Mouse (Mus musculus) G1E (cell line): ENCODE measurements at regions not wholly inside any gene's neighbourhood (a gene's known extent, or its start where the extent isn't known, plus 50 kb on each side); places are given as distances from the start of the nearest gene placed in this dataset.

ENCODE experiments used
- ATAC-seq: 2 replicates; pipeline ENCODE4 v1.8.0; 2016; ENCODE audit warnings: mild to moderate bottlenecking; ENCODE audit not compliant: insufficient number of reproducible peaks, poor library complexity, low FRiP score, severe bottlenecking; ENCODE audit errors: extremely low read depth
- DNase-seq: peaks from one replicate; pipeline ENCODE4 v3.0.0; 2012; ENCODE audit warnings: low spot score
- H3K27me3 ChIP-seq: 2 replicates; pipeline ENCODE4 v1.6.1; 2012; ENCODE audit warnings: mild to moderate bottlenecking, low read length, inconsistent platforms; ENCODE audit not compliant: insufficient read depth
- H3K36me3 ChIP-seq: replicated peaks from 2 replicates; pipeline ENCODE3; 2012; ENCODE audit warnings: mild to moderate bottlenecking, inconsistent platforms
- H3K4me1 ChIP-seq: 2 replicates; pipeline ENCODE4 v1.6.1; 2012; ENCODE audit warnings: low read depth, low read length, inconsistent platforms, mixed read lengths; ENCODE audit not compliant: insufficient read depth
- H3K4me3 ChIP-seq: 2 replicates; pipeline ENCODE4 v1.5.1; 2012; ENCODE audit warnings: low read depth, mild to moderate bottlenecking, inconsistent platforms, low read length, moderate library complexity, mixed read lengths
- H3K9me3 ChIP-seq: replicated peaks from 2 replicates; pipeline ENCODE4 v1.6.1; 2012; ENCODE audit warnings: inconsistent platforms
- CTCF ChIP-seq: IDR thresholded peaks from 2 replicates; pipeline ENCODE4 v1.5.1; 2012; ENCODE audit warnings: low read depth, low read length, inconsistent platforms, mixed read lengths
- GATA1 ChIP-seq: IDR thresholded peaks from 2 replicates; pipeline ENCODE4 v1.6.1; 2012; ENCODE audit warnings: borderline replicate concordance, low read length, inconsistent platforms, mixed read lengths
- GATA2 ChIP-seq: IDR thresholded peaks from 2 replicates; pipeline ENCODE4 v1.6.1; 2012; ENCODE audit warnings: low read depth, low read length, inconsistent platforms, borderline replicate concordance
- POLR2AphosphoS5 ChIP-seq: IDR thresholded peaks from 2 replicates; pipeline ENCODE4 v1.6.1; 2012; ENCODE audit warnings: low read depth, low read length, inconsistent platforms; ENCODE audit not compliant: insufficient replicate concordance
- TAL1 ChIP-seq: conservative IDR thresholded peaks from 2 replicates; pipeline ENCODE4 v1.6.1; 2012; ENCODE audit warnings: low read depth, low read length, inconsistent platforms, mixed read lengths

DNA sequence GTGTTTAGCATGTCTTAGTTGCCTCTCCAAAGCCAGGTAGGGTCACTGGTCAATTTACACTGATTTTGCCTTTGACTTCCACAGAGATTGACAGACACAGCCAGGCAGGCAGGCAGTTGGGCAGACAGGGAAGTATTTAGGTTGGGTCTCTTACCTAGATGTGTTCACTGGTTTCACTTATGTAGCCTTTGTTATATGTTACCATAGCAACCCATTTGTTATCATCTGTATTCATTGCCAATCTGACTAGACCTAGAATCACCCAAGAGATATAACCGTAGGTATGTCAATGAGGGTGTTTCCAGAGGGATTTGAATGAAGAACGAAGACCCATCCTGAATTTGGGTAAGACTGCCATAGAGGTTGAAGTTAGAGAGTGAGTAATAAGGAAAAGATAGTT is 123.8 kb upstream of the Tnfaip3 start:
- no peak for ATAC-seq

DNA sequence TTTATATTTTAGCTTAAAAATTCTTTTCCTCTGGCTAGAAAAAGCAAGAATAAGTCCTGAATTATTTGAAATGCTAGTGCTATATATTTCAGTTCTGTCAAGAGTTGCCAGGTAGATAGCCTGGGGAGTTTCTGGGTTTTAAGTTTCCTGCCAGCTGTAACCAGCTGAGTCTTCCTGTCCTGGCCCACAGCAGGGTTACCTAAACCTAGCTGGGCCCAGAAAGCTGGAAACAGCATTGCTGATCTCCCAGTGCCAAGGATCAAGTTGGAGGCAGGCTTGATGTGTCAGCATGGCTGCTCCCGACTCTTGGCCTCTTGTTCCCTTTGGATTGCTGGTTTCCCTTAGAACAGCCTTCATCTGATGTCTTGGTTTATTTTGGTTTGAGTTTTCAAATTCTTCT is 122.8 kb upstream of the Tnfaip3 start:
- Histone ChIP-seq H3K36me3 (no peaks in the 10 kb centered on the region), H3K27me3 (peaks cover 14% of the 10 kb centered on the region), H3K4me1 (no peaks in the 10 kb centered on the region), H3K4me3 (no peak overlapping the region), H3K9me3 (no peaks in the 10 kb centered on the region)
- DNase-seq (no peak), ATAC-seq (no peak)
- TF ChIP-seq GATA1 (no peak), TAL1 (no peak), GATA2 (no peak)

More for the DNA sequence above, 123.8 kb upstream of the Tnfaip3 start:
- Histone ChIP-seq H3K4me1 (no peaks in the 10 kb centered on the region), H3K36me3 (no peaks in the 10 kb centered on the region), H3K9me3 (no peaks in the 10 kb centered on the region), H3K4me3 (no peak overlapping the region), H3K27me3 (peaks cover 13% of the 10 kb centered on the region)
- TF ChIP-seq TAL1 (no peak), GATA2 (no peak), CTCF (no peak), POLR2AphosphoS5 (no peak), GATA1 (no peak)
- DNase-seq = no peak

DNA sequence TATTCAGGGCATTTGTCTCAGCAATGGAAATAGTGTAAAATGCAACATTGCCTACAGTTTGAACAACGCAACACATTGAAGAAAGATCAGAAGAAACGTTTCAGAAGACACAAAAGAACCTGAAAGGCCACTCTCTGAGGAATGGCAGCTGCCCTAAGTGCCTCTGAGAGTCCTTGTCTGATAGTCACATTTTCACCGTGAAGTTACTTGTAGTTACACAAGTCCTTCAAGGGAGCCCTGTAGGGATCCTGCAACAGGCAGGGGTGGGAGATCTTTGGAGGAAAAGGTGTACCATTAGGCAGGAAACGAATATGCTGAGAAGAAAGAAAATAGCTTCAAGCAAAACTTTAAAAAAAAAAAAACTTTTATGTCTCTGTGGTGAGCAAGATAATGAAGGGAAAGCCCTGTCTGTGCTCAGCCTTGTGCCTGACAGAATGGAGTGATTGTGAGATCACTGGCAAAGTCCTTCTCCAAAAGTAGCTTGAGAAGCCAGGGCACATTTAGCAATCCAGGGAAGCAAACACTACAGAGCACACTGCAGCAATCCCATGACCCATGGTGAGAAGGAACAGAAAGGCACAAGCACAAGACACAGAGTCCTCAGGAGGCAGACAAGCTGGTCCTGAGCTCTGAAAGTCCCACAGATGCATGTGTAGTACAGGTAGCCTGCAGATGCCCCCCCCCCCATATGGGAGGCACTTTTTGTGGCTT is 112.3 kb upstream of the Tnfaip3 start:
- no peak for DNase-seq
- no peak overlapping the region for H3K4me3 ChIP-seq
- peaks cover 5% of the 10 kb centered on the region; the same call in 1 of the 2 replicates for H3K27me3 ChIP-seq
- ATAC-seq = no peak
- no peaks in the 10 kb centered on the region for H3K4me1 ChIP-seq
- H3K36me3 ChIP-seq = no peaks in the 10 kb centered on the region
- no peaks in the 10 kb centered on the region for H3K9me3 ChIP-seq
- TF ChIP-seq TAL1 = no peak
- TF ChIP-seq GATA1 = no peak
- no peak for TF ChIP-seq GATA2
- TF ChIP-seq CTCF = no peak
- TF ChIP-seq POLR2AphosphoS5 = no peak

DNA sequence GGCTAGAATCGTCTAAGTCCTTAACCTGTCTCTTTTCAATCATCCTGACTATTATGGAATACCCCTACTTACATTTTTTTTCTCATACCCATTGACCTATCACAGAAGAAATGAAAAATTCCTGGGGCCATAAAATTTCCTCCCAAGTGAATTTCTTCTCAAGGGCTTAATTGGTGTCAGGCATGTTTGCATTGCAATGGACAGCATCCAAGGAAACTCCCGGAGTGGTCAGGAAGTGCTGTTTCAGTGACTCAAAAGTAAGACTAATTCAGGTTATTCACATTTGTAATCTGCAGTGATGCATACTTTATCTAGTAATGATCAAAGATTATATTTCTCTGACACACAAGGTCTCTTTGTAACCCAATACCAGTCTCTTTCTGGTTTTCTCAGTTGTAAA is 111.5 kb upstream of the Tnfaip3 start:
- Histone ChIP-seq H3K9me3 (no peaks in the 10 kb centered on the region), H3K36me3 (no peaks in the 10 kb centered on the region), H3K4me3 (no peak overlapping the region), H3K4me1 (no peaks in the 10 kb centered on the region), H3K27me3 (peaks cover 5% of the 10 kb centered on the region; the same call in 1 of the 2 replicates)
- no peak for DNase-seq
- TF ChIP-seq POLR2AphosphoS5 = no peak
- TF ChIP-seq GATA1 = no peak
- no peak for TF ChIP-seq TAL1
- TF ChIP-seq GATA2 = no peak
- TF ChIP-seq CTCF = no peak
- ATAC-seq = no peak

DNA sequence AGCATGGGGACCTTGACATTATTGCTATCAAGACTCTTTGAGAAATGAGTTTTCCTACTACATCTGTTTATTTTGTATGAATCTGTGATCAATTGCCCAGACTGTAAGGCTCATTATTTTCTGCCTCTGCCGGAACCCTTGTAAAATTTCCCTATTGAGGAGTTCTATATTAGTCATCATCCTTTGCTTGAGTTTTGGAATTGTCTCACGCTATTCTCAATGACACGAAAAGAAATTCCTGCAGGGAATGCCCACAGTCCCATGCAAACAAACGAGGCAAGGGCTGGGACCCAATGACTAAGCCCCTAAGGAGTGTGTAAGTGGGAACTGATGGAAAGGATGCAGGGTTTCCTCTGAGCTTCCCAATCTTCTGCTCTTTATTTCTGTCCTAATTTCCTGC is 111.0 kb upstream of the Tnfaip3 start:
- no peak for TF ChIP-seq TAL1
- no peak for TF ChIP-seq POLR2AphosphoS5
- TF ChIP-seq GATA1 = no peak
- TF ChIP-seq CTCF = no peak
- no peak for TF ChIP-seq GATA2
- no peak for DNase-seq
- Histone ChIP-seq H3K36me3 (no peaks in the 10 kb centered on the region), H3K9me3 (no peaks in the 10 kb centered on the region), H3K4me3 (no peak overlapping the region), H3K4me1 (no peaks in the 10 kb centered on the region), H3K27me3 (peaks cover 5% of the 10 kb centered on the region; the same call in 1 of the 2 replicates)
- no peak for ATAC-seq

DNA sequence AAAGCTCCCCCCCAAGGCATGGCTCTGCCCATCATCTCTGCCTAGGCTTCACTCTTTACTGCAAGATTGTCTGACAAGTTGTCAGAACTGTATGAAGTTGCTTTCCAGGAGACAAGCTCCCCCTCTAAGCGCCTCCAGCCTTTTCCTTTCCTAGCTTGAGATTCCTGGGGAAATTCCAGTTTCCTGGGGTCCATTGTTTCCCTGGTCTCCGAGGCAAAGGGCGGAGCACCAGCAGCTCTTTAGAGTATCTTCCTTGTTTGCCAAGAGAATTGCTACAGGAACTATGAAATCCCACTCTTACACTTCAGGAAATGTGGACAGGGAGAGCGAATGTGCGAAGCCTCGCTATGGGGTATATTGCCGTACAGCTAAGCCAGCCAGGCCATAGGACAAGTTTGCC is 108.2 kb upstream of the Tnfaip3 start:
- Histone ChIP-seq H3K27me3 (peaks cover 5% of the 10 kb centered on the region; the same call in 1 of the 2 replicates), H3K4me3 (no peak overlapping the region), H3K4me1 (no peaks in the 10 kb centered on the region), H3K9me3 (no peaks in the 10 kb centered on the region), H3K36me3 (no peaks in the 10 kb centered on the region)
- no peak for TF ChIP-seq TAL1
- TF ChIP-seq CTCF = no peak
- TF ChIP-seq POLR2AphosphoS5 = no peak
- no peak for TF ChIP-seq GATA1
- no peak for TF ChIP-seq GATA2
- DNase-seq = no peak
- no peak for ATAC-seq

DNA sequence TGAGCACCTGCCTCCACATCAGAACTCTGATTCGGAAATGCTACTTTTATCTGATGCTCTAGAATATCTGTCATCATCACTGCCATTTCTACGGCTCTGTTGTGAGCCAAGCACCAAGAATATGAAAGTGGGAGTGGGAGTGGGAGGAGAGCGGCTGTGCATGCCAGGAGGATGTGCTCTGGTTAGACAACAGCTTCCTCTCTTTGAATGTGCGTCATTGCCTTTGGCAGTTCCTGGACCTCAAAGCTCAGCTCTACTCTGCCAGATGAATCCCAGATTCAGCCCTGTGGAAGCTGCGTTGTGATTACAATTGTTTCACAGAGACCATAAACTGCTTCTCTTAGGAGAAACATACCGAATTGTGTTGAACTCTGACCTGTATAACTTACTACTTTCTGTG is 106.8 kb upstream of the Tnfaip3 start:
- no peaks in the 10 kb centered on the region for H3K9me3 ChIP-seq
- H3K4me3 ChIP-seq = no peak overlapping the region
- no peaks in the 10 kb centered on the region for H3K36me3 ChIP-seq
- TF ChIP-seq POLR2AphosphoS5 = no peak
- no peak for TF ChIP-seq GATA1
- TF ChIP-seq CTCF = no peak
- no peak for TF ChIP-seq GATA2
- no peak for TF ChIP-seq TAL1
- ATAC-seq (no peak), DNase-seq (no peak)
- H3K27me3 ChIP-seq = peaks cover 3% of the 10 kb centered on the region; the same call in 1 of the 2 replicates
- H3K4me1 ChIP-seq = no peaks in the 10 kb centered on the region
